Mouse (Mus musculus) liver, embryonic 16.5 days (tissue): ENCODE measurements around the gene C2cd2l. TPM values are rescaled to one million over a fixed set of nuclear protein-coding genes. Genes with fewer than 3 reads are reported as not detected.
"Not testable (repeated sequence)": the region's sequence is repeated elsewhere in the genome, so short reads cannot be mapped to it uniquely, and the experiment has no call there.

ENCODE experiments used
- ATAC-seq: fragments of 200-750 bp; cut with Nextera tagmentation; 2 replicates; pipeline ENCODE4 v1.8.0; 2017; ENCODE audit warnings: low read depth, mild to moderate bottlenecking, moderate number of reproducible peaks, moderate library complexity
- H3K27ac ChIP-seq: fragments of 300-500 bp; sonication (generic); 2 replicates; pipeline ENCODE4 v1.5.1; 2014; ENCODE audit warnings: mild to moderate bottlenecking, low read length
- H3K27me3 ChIP-seq: fragments of 300-500 bp; sonication (generic); 2 replicates; pipeline ENCODE4 v1.6.1; 2014; ENCODE audit warnings: low read depth, low read length, mixed read lengths; ENCODE audit not compliant: control insufficient read depth, insufficient read depth
- H3K36me3 ChIP-seq: fragments of 300-500 bp; sonication (generic); 2 replicates; pipeline ENCODE4 v1.6.1; 2014; ENCODE audit warnings: mild to moderate bottlenecking; ENCODE audit not compliant: control insufficient read depth, insufficient read depth
- H3K4me1 ChIP-seq: fragments of 300-500 bp; sonication (generic); 2 replicates; pipeline ENCODE4 v1.6.1; 2014; ENCODE audit warnings: low read depth, low read length, mixed read lengths; ENCODE audit not compliant: control insufficient read depth
- H3K4me2 ChIP-seq: fragments of 300-500 bp; sonication (generic); 2 replicates; pipeline ENCODE4 v1.6.1; 2014; ENCODE audit warnings: low read depth, low read length, mixed read lengths
- H3K4me3 ChIP-seq: fragments of 300-500 bp; sonication (generic); 2 replicates; pipeline ENCODE4 v1.5.1; 2014; ENCODE audit warnings: low read depth, mild to moderate bottlenecking, low read length
- H3K9ac ChIP-seq: fragments of 300-500 bp; sonication (generic); 2 replicates; pipeline ENCODE4 v1.6.1; 2014; ENCODE audit warnings: low read depth, low read length
- H3K9me3 ChIP-seq: fragments of 300-500 bp; sonication (generic); replicated peaks from 2 replicates; pipeline ENCODE4 v1.6.1; 2016; ENCODE audit warnings: low read length; ENCODE audit not compliant: control insufficient read depth
- WGBS: fragments of 180-500 bp; shearing (Covaris S2); extraction: QIAGEN DNeasy Blood & Tissue Kit; methylation state at CpG from one replicate; pipeline ENCODE4 v1.1.7; 2014; ENCODE audit not compliant: insufficient replicate concordance; 5-methylcytosine and 5-hydroxymethylcytosine counted together
- polyA plus RNA-seq: library from polyadenylated mRNA; unstranded; fragments of >200 nt; fragmentation: Nextera tagmentation; extraction: Ambion mirVana; gene quantifications from 2 replicates; pipeline ENCODE4 v1.2.1, GENCODE M21; 2015

Gene C2cd2l
- polyA plus RNA-seq, result 7.8 and 9.1 TPM in 2 replicates

- Histone ChIP-seq H3K4me3 (peak within 1 kb of the TSS; percentile 97), H3K9me3 (no peaks in the 10 kb centered on the region), H3K27me3 (no peaks in the 10 kb centered on the region), H3K4me2 (peak within 1 kb of the TSS; percentile 91), H3K36me3 (peaks cover 17% of the 10 kb centered on the region), H3K4me1 (peaks cover 32% of the 10 kb centered on the region), H3K9ac (peak within 1 kb of the TSS; percentile 98), H3K27ac (peak within 1 kb of the TSS; percentile 87)
- under 1% methylated on average over 67 of the region's 67 CpGs for WGBS
- ATAC-seq, result peak; percentile 97
Measured at GRCm38 (mm10) chr9:44319887-44320798, at the start of gene C2cd2l. Gene C2cd2l (minus strand): TSS chr9:44320285.

GRCm38 (mm10) chr9:44364480-44364879 is 44.4 kb upstream of the C2cd2l start:
- Histone ChIP-seq H3K4me1 (peaks cover 7% of the 10 kb centered on the region), H3K27ac (no peak overlapping the region), H3K9ac (no peak overlapping the region), H3K4me3 (no peak overlapping the region), H3K27me3 (no peaks in the 10 kb centered on the region), H3K4me2 (no peak overlapping the region), H3K36me3 (peaks cover 1% of the 10 kb centered on the region), H3K9me3 (no peaks in the 10 kb centered on the region)
- no peak for ATAC-seq
- WGBS, result 53% methylated on average over 3 of the region's 3 CpGs

GRCm38 (mm10) chr9:44361931-44362330 is 41.8 kb upstream of the C2cd2l start:
- Histone ChIP-seq H3K9ac (peak overlapping the region; percentile 27; the same call in 1 of the 2 replicates), H3K36me3 (peaks cover 16% of the 10 kb centered on the region), H3K4me3 (peak overlapping the region; percentile 84), H3K4me2 (peak overlapping the region; percentile 78), H3K27ac (peak overlapping the region; percentile 72)
- not testable (repeated sequence) for H3K27me3 ChIP-seq, H3K9me3 ChIP-seq, H3K4me1 ChIP-seq
- WGBS, result 44% methylated on average over 4 of the region's 4 CpGs
- ATAC-seq, result 0 out of 2 replicates have a peak, but pooled peaks have one; percentile 18

- H3K4me3 ChIP-seq, result peak within 1 kb of the TSS; percentile 84
- H3K4me2 ChIP-seq, result peak within 1 kb of the TSS; percentile 78
- H3K9ac ChIP-seq, result peak within 1 kb of the TSS; percentile 83
- peak; percentile 90 for ATAC-seq
- H3K9me3 ChIP-seq, result no peaks in the 10 kb centered on the region
- H3K36me3 ChIP-seq, result peaks cover 22% of the 10 kb centered on the region
- H3K4me1 ChIP-seq, result peaks cover 7% of the 10 kb centered on the region
- WGBS, result under 1% methylated on average over 44 of the region's 44 CpGs
- H3K27me3 ChIP-seq, result no peaks in the 10 kb centered on the region
- peak within 1 kb of the TSS; percentile 83 for H3K27ac ChIP-seq
Measured at GRCm38 (mm10) chr9:44361190-44361917, 41.3 kb upstream of the C2cd2l start, which contains the start of gene Vps11. Gene Vps11 (minus strand): TSS chr9:44361670.

- Histone ChIP-seq H3K27me3 (no peaks in the 10 kb centered on the region), H3K9me3 (no peaks in the 10 kb centered on the region), H3K36me3 (peaks cover 61% of the 10 kb centered on the region), H3K9ac (no peak overlapping the region), H3K4me3 (no peak overlapping the region), H3K27ac (no peak overlapping the region), H3K4me2 (no peak overlapping the region), H3K4me1 (peaks cover 10% of the 10 kb centered on the region)
- ATAC-seq, result no peak
- WGBS, result 61% methylated on average over 4 of the region's 4 CpGs
Measured at GRCm38 (mm10) chr9:44357207-44357606, 37.1 kb upstream of the C2cd2l start.

- Histone ChIP-seq H3K9me3 (no peaks in the 10 kb centered on the region), H3K9ac (no peak overlapping the region), H3K4me2 (no peak overlapping the region), H3K4me1 (peaks cover 4% of the 10 kb centered on the region), H3K36me3 (peaks cover 78% of the 10 kb centered on the region), H3K27ac (no peak overlapping the region), H3K27me3 (no peaks in the 10 kb centered on the region), H3K4me3 (no peak overlapping the region)
- ATAC-seq, result no peak
- 84% methylated on average over 6 of the region's 6 CpGs for WGBS
Measured at GRCm38 (mm10) chr9:44353142-44353541, 33.1 kb upstream of the C2cd2l start.

- Histone ChIP-seq H3K27ac (no peak overlapping the region), H3K4me1 (peaks cover 4% of the 10 kb centered on the region), H3K4me3 (no peak overlapping the region), H3K9ac (no peak overlapping the region), H3K9me3 (no peaks in the 10 kb centered on the region), H3K27me3 (no peaks in the 10 kb centered on the region), H3K4me2 (no peak overlapping the region), H3K36me3 (peaks cover 83% of the 10 kb centered on the region)
- no peak for ATAC-seq
- 78% methylated on average over 10 of the region's 10 CpGs for WGBS
Measured at GRCm38 (mm10) chr9:44352337-44352736, 32.3 kb upstream of the C2cd2l start.

- no peak for ATAC-seq
- Histone ChIP-seq H3K9me3 (no peaks in the 10 kb centered on the region), H3K9ac (no peak overlapping the region), H3K4me3 (no peak overlapping the region), H3K4me2 (no peak overlapping the region), H3K4me1 (peaks cover 4% of the 10 kb centered on the region), H3K36me3 (peaks cover 78% of the 10 kb centered on the region), H3K27me3 (no peaks in the 10 kb centered on the region), H3K27ac (no peak overlapping the region)
- WGBS, result 86% methylated on average over 4 of the region's 4 CpGs
Measured at GRCm38 (mm10) chr9:44351396-44351795, 31.3 kb upstream of the C2cd2l start.
